Mouse (Mus musculus) stomach, adult 2 months (tissue): ENCODE measurements around the gene Csnk1g2. TPM values are rescaled to one million over a fixed set of nuclear protein-coding genes. Genes with fewer than 3 reads are reported as not detected.

Experiments
- polyA plus RNA-seq: library from polyadenylated mRNA; depleted of rRNA; stranded (reverse); fragments of >200 nt; gene quantifications from 2 replicates; pipeline ENCODE4 v1.2.3, GENCODE M21; 2012; rRNA removed

The Csnk1g2 gene
- polyA plus RNA-seq, result 114 and 151 TPM in 2 replicates

GRCm38 (mm10) chr10:80622661-80623456 lies at the start of gene Csnk1g2:
Gene Csnk1g2 (plus strand): TSS chr10:80622838.

GRCm38 (mm10) chr10:80577195-80578130 lies 45.2 kb upstream of the Csnk1g2 start, which contains the start of gene Klf16:
Gene Klf16 (minus strand): TSS chr10:80577321.

GRCm38 (mm10) chr10:80589879-80590854 lies 32.5 kb upstream of the Csnk1g2 start, which contains the start of gene Abhd17a:
Gene Abhd17a (minus strand): TSS chr10:80590341.

GRCm38 (mm10) chr10:80602698-80603325 lies 19.8 kb upstream of the Csnk1g2 start, which contains the start of the genes Scamp4 and Adat3:
Gene Scamp4 (plus strand): TSS chr10:80602872.
Gene Adat3 (plus strand): TSS chr10:80602880.

GRCm38 (mm10) chr10:80605721-80606120 lies 16.9 kb upstream of the Csnk1g2 start, which contains the start of gene Gm49322:
Gene Gm49322 (plus strand): TSS chr10:80606021.

GRCm38 (mm10) chr10:80656863-80657623 lies 34.4 kb downstream of the Csnk1g2 start, which contains the start of gene Btbd2:
Gene Btbd2 (minus strand): TSS chr10:80657071.

GRCm38 (mm10) chr10:80677942-80678436 lies 55.4 kb downstream of the Csnk1g2 start, which contains the start of gene Mknk2:
Gene Mknk2 (minus strand): TSS chr10:80678112.

Other genes starting within 250 kb of the Csnk1g2 start
- gene Mex3d, start 235.2 kb upstream of the Csnk1g2 start, polyA plus RNA-seq, result 11.5 and 24.4 TPM in 2 replicates
- gene Mbd3, start 223.3 kb upstream of the Csnk1g2 start, polyA plus RNA-seq, result 66.7 and 84.7 TPM in 2 replicates
- 1,239 and 1,853 TPM in 2 replicates for gene Uqcr11, start 216.0 kb upstream of the Csnk1g2 start, polyA plus RNA-seq
- 34.4 and 36.4 TPM in 2 replicates for gene Tcf3, start 189.2 kb upstream of the Csnk1g2 start, polyA plus RNA-seq
- 1.2 and 1.8 TPM in 2 replicates for gene Onecut3, start 128.0 kb upstream of the Csnk1g2 start, polyA plus RNA-seq
- not detected in 2 replicates for gene Atp8b3, start 83.7 kb upstream of the Csnk1g2 start, polyA plus RNA-seq
- gene Rexo1, start 61.3 kb upstream of the Csnk1g2 start, polyA plus RNA-seq, result 24.4 and 24.8 TPM in 2 replicates
- 17.2 and 26.0 TPM in 2 replicates for gene Klf16, start 45.5 kb upstream of the Csnk1g2 start, polyA plus RNA-seq
- 263 and 463 TPM in 2 replicates for gene Abhd17a, start 32.5 kb upstream of the Csnk1g2 start, polyA plus RNA-seq
- 91.7 and 103 TPM in 2 replicates for gene Scamp4, start 20.0 kb upstream of the Csnk1g2 start, polyA plus RNA-seq
- 10.5 and 14.2 TPM in 2 replicates for gene Adat3, start 20.0 kb upstream of the Csnk1g2 start, polyA plus RNA-seq
- 0.62 and 1.2 TPM in 2 replicates for gene Gm49322, start 16.8 kb upstream of the Csnk1g2 start, polyA plus RNA-seq
- gene Btbd2, start 34.2 kb downstream of the Csnk1g2 start, polyA plus RNA-seq, result 38.9 and 41.5 TPM in 2 replicates
- 165 and 210 TPM in 2 replicates for gene Mknk2, start 55.3 kb downstream of the Csnk1g2 start, polyA plus RNA-seq
- gene Mob3a, start 79.1 kb downstream of the Csnk1g2 start, polyA plus RNA-seq, result 15.0 and 20.9 TPM in 2 replicates
- 30.1 and 36.5 TPM in 2 replicates for gene Izumo4, start 79.3 kb downstream of the Csnk1g2 start, polyA plus RNA-seq
- 53.8 and 63.4 TPM in 2 replicates for gene Ap3d1, start 119.4 kb downstream of the Csnk1g2 start, polyA plus RNA-seq
- gene Dot1l, start 132.4 kb downstream of the Csnk1g2 start, polyA plus RNA-seq, result 20.4 and 21.6 TPM in 2 replicates
- 28.3 and 33.0 TPM in 2 replicates for gene Sf3a2, start 175.4 kb downstream of the Csnk1g2 start, polyA plus RNA-seq
- gene Plekhj1, start 175.8 kb downstream of the Csnk1g2 start, polyA plus RNA-seq, result 26.0 and 33.2 TPM in 2 replicates
- gene Amh, start 182.4 kb downstream of the Csnk1g2 start, polyA plus RNA-seq, result 11.5 and 23.8 TPM in 2 replicates
- 2.5 and 3.3 TPM in 2 replicates for gene Jsrp1, start 190.7 kb downstream of the Csnk1g2 start, polyA plus RNA-seq
- 614 and 821 TPM in 2 replicates for gene Oaz1, start 203.8 kb downstream of the Csnk1g2 start, polyA plus RNA-seq
- 0.53 and 0.84 TPM in 2 replicates for gene Lingo3, start 221.2 kb downstream of the Csnk1g2 start, polyA plus RNA-seq
- 58.8 and 71.4 TPM in 2 replicates for gene Lsm7, start 232.4 kb downstream of the Csnk1g2 start, polyA plus RNA-seq
- 48.6 and 56.7 TPM in 2 replicates for gene Sppl2b, start 232.4 kb downstream of the Csnk1g2 start, polyA plus RNA-seq
- gene Tmprss9, start 249.0 kb downstream of the Csnk1g2 start, polyA plus RNA-seq, result 19.4 and 39.8 TPM in 2 replicates